Mouse (Mus musculus) neural tube, embryonic 15.5 days (tissue): ENCODE data around the gene Cxcl12. TPM values are rescaled to one million over a fixed set of nuclear protein-coding genes. Genes with fewer than 3 reads are reported as not detected.

Experiments
- ATAC-seq: fragments of 200-750 bp; cut with Nextera tagmentation; 2 replicates; pipeline ENCODE4 v1.8.0; 2017; ENCODE audit warnings: mild to moderate bottlenecking, moderate TSS enrichment, moderate library complexity; ENCODE audit not compliant: low FRiP score
- H3K27ac ChIP-seq: fragments of 300-500 bp; sonication (generic); replicated peaks from 2 replicates; pipeline ENCODE4 v1.5.1; 2015; ENCODE audit warnings: mild to moderate bottlenecking, inconsistent platforms
- H3K27me3 ChIP-seq: fragments of 300-500 bp; sonication (generic); replicated peaks from 2 replicates; pipeline ENCODE4 v1.6.1; 2015; ENCODE audit warnings: inconsistent platforms
- H3K36me3 ChIP-seq: fragments of 300-500 bp; sonication (generic); 2 replicates; pipeline ENCODE4 v1.6.1; 2015; ENCODE audit warnings: inconsistent platforms
- H3K4me1 ChIP-seq: fragments of 300-500 bp; sonication (generic); 2 replicates; pipeline ENCODE4 v1.6.1; 2015; ENCODE audit warnings: inconsistent platforms
- H3K4me2 ChIP-seq: fragments of 300-500 bp; sonication (generic); 2 replicates; pipeline ENCODE4 v1.6.1; 2015; ENCODE audit warnings: inconsistent platforms, mild to moderate bottlenecking, moderate library complexity
- H3K4me3 ChIP-seq: fragments of 300-500 bp; sonication (generic); replicated peaks from 2 replicates; pipeline ENCODE4 v1.5.1; 2015; ENCODE audit warnings: mild to moderate bottlenecking, inconsistent platforms
- H3K9ac ChIP-seq: fragments of 300-500 bp; sonication (generic); replicated peaks from 2 replicates; pipeline ENCODE4 v1.6.1; 2015; ENCODE audit warnings: mild to moderate bottlenecking, inconsistent platforms
- H3K9me3 ChIP-seq: fragments of 300-500 bp; sonication (generic); replicated peaks from 2 replicates; pipeline ENCODE4 v1.6.1; 2016; ENCODE audit warnings: inconsistent platforms
- WGBS: fragments of 180-500 bp; shearing (Covaris S2); methylation state at CpG from one replicate; pipeline ENCODE4 v1.1.7; 2015; ENCODE audit warnings: mixed read lengths; 5-methylcytosine and 5-hydroxymethylcytosine counted together
- polyA plus RNA-seq: library from polyadenylated mRNA; unstranded; fragments of >200 nt; fragmentation: Nextera tagmentation; extraction: Ambion mirVana; gene quantifications from 2 replicates; pipeline ENCODE4 v1.2.1, GENCODE M21; 2015

Gene Cxcl12
- polyA plus RNA-seq, 1 experiment from 2014 or later = 38.5 TPM

DNA sequence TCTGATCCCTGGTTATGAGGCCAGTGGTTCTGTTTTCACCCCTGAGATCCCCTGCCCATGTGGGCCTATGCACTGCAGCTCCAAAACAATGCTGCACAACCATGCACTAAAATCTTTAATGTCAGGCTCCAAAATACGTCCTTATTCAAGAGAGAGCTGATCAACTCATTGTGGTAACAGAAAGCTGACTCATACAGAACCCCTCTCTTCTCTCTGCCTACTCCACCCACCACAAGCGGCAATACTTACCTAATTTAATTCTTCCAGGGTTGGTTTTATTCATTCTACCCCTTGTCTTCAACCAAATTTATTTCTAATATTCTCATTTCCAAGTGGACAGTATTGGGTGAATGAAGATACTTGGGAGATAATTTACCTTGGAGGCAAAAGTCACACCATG is 38.5 kb downstream of the Cxcl12 start:
- no peaks in the 10 kb centered on the region for H3K9me3 ChIP-seq
- no peaks in the 10 kb centered on the region for H3K27me3 ChIP-seq
- H3K9ac ChIP-seq = no peak overlapping the region
- H3K36me3 ChIP-seq = no peaks in the 10 kb centered on the region
- 82% methylated on average over 2 of the region's 2 CpGs for WGBS
- H3K4me3 ChIP-seq = no peak overlapping the region
- H3K4me1 ChIP-seq = no peaks in the 10 kb centered on the region
- no peak overlapping the region for H3K27ac ChIP-seq
- no peak overlapping the region for H3K4me2 ChIP-seq
- ATAC-seq = no peak

DNA sequence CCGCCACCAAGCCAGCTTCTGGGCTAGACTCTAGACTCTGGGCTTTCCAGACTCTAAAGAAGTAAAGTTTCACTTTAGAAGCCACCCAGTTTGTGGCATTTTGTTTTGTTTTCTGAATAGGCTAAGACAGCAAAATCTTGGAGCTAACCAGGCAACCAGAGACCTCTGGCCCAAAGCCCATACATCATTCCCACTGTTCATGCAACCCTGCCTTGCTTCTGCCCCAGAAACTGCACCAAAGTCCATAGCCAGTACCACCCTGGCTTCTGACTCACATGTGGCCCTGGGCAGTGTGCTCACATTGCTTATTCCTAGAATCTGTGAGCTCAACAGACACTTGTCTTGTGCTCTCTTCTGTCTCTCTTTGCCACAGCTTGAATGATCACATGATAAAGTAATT is 39.0 kb downstream of the Cxcl12 start:
- Histone ChIP-seq H3K36me3 (no peaks in the 10 kb centered on the region), H3K4me1 (no peaks in the 10 kb centered on the region), H3K4me3 (no peak overlapping the region), H3K9ac (no peak overlapping the region), H3K27ac (no peak overlapping the region), H3K4me2 (no peak overlapping the region), H3K9me3 (no peaks in the 10 kb centered on the region), H3K27me3 (no peaks in the 10 kb centered on the region)
- WGBS = 88% methylated on average over 1 of the region's 1 CpGs
- no peak for ATAC-seq

DNA sequence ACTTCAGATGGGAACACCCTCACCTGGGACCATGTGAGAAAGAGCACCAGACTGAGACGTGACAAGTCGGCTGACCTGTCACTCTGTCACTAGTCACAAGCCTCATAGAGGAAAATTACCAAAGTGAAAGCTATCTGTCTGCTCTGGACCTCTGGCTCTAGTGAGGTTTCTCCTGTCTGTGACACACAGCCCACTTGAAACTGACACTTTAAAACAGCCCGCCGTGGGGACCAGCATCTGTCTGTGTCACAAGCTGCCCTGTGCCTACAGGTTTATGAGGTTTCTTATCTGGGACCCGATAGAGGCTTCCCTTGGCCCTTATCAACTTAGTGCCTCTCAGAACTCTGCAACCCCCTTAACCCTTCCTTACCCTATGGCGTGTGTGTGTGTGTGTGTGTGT is 41.8 kb downstream of the Cxcl12 start:
- WGBS = 86% methylated on average over 6 of the region's 6 CpGs
- H3K4me3 ChIP-seq = no peak overlapping the region
- no peaks in the 10 kb centered on the region for H3K27me3 ChIP-seq
- no peak overlapping the region for H3K27ac ChIP-seq
- H3K4me2 ChIP-seq = no peak overlapping the region
- no peak overlapping the region for H3K9ac ChIP-seq
- H3K36me3 ChIP-seq = no peaks in the 10 kb centered on the region
- no peaks in the 10 kb centered on the region for H3K9me3 ChIP-seq
- no peaks in the 10 kb centered on the region for H3K4me1 ChIP-seq
- no peak for ATAC-seq

DNA sequence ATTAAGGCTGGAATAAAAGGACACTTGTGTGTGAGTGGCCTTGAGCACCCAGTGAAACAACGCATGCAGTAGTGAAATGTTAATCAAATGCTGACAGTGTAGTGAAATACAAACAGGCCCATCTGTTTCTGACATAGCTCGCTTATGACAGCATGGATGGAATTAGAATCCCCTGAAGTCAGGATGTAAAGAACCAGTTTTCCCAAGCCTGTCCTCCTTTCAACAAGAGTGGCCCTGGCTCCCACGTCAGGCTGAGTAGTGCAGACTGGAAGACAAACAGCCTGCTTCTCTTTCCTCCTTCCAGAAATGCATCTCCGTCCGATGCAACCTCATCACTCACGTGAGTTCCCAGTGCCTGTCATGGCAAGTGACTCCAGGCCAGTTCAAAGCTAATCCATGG is 42.2 kb downstream of the Cxcl12 start:
- no peak overlapping the region for H3K4me3 ChIP-seq
- no peaks in the 10 kb centered on the region for H3K9me3 ChIP-seq
- H3K36me3 ChIP-seq = no peaks in the 10 kb centered on the region
- H3K27me3 ChIP-seq = no peaks in the 10 kb centered on the region
- WGBS = 69% methylated on average over 6 of the region's 6 CpGs
- no peak overlapping the region for H3K9ac ChIP-seq
- no peak for ATAC-seq
- H3K4me1 ChIP-seq = no peaks in the 10 kb centered on the region
- no peak overlapping the region for H3K27ac ChIP-seq
- H3K4me2 ChIP-seq = no peak overlapping the region

DNA sequence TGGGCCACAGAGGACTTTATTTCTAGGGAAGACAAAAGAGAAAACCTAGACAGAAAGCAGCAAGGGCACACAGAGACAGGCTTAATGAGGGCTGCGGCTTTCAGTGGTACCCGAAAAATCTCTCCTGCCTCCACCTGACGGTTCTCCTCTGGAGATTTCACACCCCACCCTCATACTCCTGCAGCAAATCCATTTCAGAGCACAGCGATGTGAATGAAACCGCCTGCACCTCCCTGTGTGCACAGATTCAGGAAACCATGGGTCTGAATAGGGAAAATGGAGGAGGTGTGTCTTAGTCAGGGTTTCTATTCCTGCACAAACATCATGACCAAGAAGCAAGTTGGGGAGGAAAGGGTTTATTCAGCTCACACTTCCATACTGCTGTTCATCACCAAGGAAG is 46.2 kb downstream of the Cxcl12 start:
- H3K4me2 ChIP-seq = no peak overlapping the region
- H3K4me1 ChIP-seq = no peaks in the 10 kb centered on the region
- H3K9me3 ChIP-seq = no peaks in the 10 kb centered on the region
- H3K27ac ChIP-seq = no peak overlapping the region
- H3K9ac ChIP-seq = no peak overlapping the region
- no peak overlapping the region for H3K4me3 ChIP-seq
- 83% methylated on average over 5 of the region's 5 CpGs for WGBS
- no peaks in the 10 kb centered on the region for H3K36me3 ChIP-seq
- H3K27me3 ChIP-seq = no peaks in the 10 kb centered on the region
- ATAC-seq = no peak

DNA sequence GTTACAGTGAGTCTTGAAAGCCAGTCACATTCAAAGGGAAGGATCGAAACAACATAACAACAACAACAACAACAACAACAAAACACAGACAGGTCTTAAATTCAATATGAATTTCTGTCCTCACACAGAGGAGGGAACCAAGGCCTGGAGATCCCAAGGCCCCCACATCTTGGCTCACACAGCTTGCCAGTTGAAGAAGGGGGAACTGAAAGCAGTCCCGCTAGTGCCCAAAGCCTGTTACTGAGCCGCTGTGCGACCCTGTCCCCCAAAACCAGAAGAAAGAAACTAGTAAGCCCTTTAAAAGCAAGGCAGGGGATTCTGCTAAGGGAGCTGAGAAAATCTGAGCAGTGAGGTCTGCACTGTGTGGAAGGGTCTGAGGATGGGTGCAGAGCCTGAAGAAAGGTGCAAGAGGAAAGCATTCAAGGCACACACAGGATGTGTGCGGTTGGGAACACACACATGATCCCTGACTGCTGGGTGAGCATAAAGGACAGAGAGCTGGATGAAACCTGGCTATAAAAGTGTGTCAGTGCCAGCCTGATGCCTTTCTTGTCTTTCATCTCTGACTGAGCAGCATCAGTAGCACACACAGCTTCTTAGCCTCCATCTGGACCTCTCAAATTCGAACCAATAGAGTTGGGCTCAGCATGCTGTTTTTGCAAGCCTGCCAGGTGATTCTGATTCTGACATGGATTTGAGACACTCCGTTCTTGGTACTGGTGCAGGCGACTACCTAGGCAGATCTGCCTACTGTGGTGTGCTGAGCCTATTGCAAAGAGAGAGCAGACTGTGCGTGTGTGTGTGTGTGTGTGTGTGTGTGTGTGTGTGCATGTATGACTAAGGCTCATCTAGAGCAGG is 50.3 kb downstream of the Cxcl12 start:
- Histone ChIP-seq H3K4me2 (no peak overlapping the region), H3K27ac (no peak overlapping the region), H3K27me3 (no peaks in the 10 kb centered on the region), H3K9ac (no peak overlapping the region), H3K4me3 (no peak overlapping the region), H3K36me3 (no peaks in the 10 kb centered on the region), H3K4me1 (no peaks in the 10 kb centered on the region), H3K9me3 (no peaks in the 10 kb centered on the region)
- ATAC-seq = no peak
- 88% methylated on average over 9 of the region's 9 CpGs for WGBS

DNA sequence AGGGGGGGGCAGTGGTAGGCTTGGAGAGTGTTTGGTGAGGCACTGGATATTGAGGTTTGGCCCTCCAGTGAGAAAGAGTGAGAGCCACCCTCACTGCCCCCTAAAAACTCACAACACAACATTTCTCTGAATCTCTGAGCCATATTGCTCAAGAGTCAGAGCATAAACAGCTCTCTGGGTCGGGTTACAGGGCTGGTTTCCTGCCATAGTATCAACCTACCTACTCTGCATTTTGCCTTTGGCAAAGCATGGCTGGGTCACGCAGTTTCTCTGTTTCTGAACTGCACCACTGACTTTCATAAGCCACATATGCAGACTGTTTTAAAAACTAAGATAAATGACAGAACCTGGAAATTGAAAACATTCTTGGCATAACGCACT is 51.0 kb downstream of the Cxcl12 start:
- H3K4me3 ChIP-seq = no peak overlapping the region
- H3K9me3 ChIP-seq = no peaks in the 10 kb centered on the region
- H3K27ac ChIP-seq = no peak overlapping the region
- no peaks in the 10 kb centered on the region for H3K36me3 ChIP-seq
- H3K4me2 ChIP-seq = no peak overlapping the region
- ATAC-seq = no peak
- 75% methylated on average over 3 of the region's 3 CpGs for WGBS
- H3K27me3 ChIP-seq = no peaks in the 10 kb centered on the region
- no peaks in the 10 kb centered on the region for H3K4me1 ChIP-seq
- no peak overlapping the region for H3K9ac ChIP-seq

DNA sequence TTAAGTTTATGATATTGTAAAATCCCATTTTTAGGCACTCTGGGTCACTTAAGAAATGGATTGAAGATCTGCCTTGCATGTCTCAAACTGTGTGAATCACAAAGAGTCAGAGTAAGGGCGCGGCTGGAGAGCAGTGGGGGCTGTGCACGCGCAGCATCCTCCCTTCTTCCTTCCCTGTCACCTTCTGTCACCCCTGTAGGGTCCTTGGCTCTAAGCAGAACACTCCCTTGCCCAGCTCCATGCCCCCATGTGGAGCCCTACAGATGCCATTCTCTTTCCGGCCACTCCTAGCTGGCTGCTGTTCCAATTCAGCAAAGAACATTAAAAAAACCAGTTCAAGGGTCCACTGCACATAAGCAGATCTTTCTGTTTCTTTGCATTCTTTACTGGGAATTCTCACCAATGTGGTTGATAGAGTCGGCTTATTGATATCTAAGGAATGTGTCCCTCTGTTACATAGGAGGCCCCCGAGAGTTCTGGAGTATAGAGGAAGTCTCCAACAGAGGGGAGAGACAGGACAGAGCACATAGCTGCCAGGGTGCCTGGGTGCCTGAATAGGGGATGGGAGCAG is 51.7 kb downstream of the Cxcl12 start:
- H3K9ac ChIP-seq = no peak overlapping the region
- no peak overlapping the region for H3K27ac ChIP-seq
- no peak for ATAC-seq
- no peaks in the 10 kb centered on the region for H3K4me1 ChIP-seq
- H3K27me3 ChIP-seq = no peaks in the 10 kb centered on the region
- no peaks in the 10 kb centered on the region for H3K36me3 ChIP-seq
- no peak overlapping the region for H3K4me3 ChIP-seq
- no peak overlapping the region for H3K4me2 ChIP-seq
- no peaks in the 10 kb centered on the region for H3K9me3 ChIP-seq
- 83% methylated on average over 7 of the region's 7 CpGs for WGBS

DNA sequence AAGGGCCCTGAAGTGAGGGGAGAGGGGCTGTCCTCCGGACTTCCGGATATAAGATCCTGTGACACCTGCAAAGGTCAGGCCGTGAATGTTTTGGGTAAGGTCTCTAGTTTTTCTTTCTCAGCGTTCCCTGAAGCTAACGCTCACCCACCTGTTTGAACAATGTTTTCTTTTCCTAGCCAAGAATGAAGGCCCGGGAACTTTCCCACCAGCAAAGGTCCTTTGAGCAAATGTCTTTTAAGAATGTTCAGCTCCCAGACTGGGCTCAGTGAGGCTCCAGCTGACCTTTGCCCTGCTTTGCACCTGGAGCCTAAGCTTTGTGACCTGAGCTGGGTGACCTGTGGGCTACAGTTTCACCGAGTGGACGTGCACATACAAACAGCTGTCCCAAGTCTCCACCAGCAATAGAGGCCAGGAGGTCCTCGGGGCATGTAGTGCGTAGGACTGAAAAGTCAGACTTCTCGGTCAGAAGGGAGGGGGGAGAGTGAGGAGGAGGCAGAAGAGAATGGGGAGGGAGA is 52.6 kb downstream of the Cxcl12 start:
- H3K4me2 ChIP-seq = no peak overlapping the region
- H3K36me3 ChIP-seq = no peaks in the 10 kb centered on the region
- no peak for ATAC-seq
- 82% methylated on average over 11 of the region's 11 CpGs for WGBS
- H3K27ac ChIP-seq = no peak overlapping the region
- H3K4me1 ChIP-seq = no peaks in the 10 kb centered on the region
- no peaks in the 10 kb centered on the region for H3K9me3 ChIP-seq
- no peak overlapping the region for H3K4me3 ChIP-seq
- no peaks in the 10 kb centered on the region for H3K27me3 ChIP-seq
- no peak overlapping the region for H3K9ac ChIP-seq
